Mouse (Mus musculus) layer of hippocampus, adult 2 months (tissue): ENCODE measurements around the gene Tec. TPM values are rescaled to one million over a fixed set of nuclear protein-coding genes. Genes with fewer than 3 reads are reported as not detected.

ENCODE experiments used
- DNase-seq, 2 experiments: peaks; one replicate each; pipeline ENCODE4 v3.0.0; 2022; ENCODE audit warnings: low spot score in 2 of 2
- H3K27ac ChIP-seq: fragments of 200-600 bp; 2 replicates; pipeline ENCODE4 v1.8.1; 2022
- H3K4me3 ChIP-seq: fragments of 200-600 bp; 2 replicates; pipeline ENCODE4 v1.8.1; 2022; ENCODE audit warnings: mild to moderate bottlenecking
- CTCF ChIP-seq: fragments of 200-600 bp; conservative IDR thresholded peaks from 2 replicates; pipeline ENCODE4 v1.8.1; 2022; ENCODE audit warnings: antibody characterized with exemption, mild to moderate bottlenecking, moderate library complexity
- total RNA-seq, 2 experiments: library from RNA; stranded (reverse); gene quantifications; 2 replicates each; pipeline ENCODE4 v1.2.3; 2021

The Tec gene
- total RNA-seq, 2 experiments from 2014 or later: 1.1 to 1.8 TPM

GRCm38 (mm10) chr5:72902876-72903516, 34.7 kb upstream of the Tec start:
- TF ChIP-seq CTCF: no peak
- Histone ChIP-seq H3K4me3 (no peak overlapping the region), H3K27ac (no peak overlapping the region)
- no peak for DNase-seq

- TF ChIP-seq CTCF: no peak
- H3K27ac ChIP-seq: no peak overlapping the region
- no peak for DNase-seq
- no peak overlapping the region for H3K4me3 ChIP-seq
Measured at GRCm38 (mm10) chr5:72902312-72902711, 34.0 kb upstream of the Tec start.

- Histone ChIP-seq H3K4me3 (no peak overlapping the region), H3K27ac (no peak overlapping the region)
- no peak for TF ChIP-seq CTCF
- no peak for DNase-seq
Measured at GRCm38 (mm10) chr5:72901866-72902265, 33.6 kb upstream of the Tec start.

GRCm38 (mm10) chr5:72899255-72899654, 31.0 kb upstream of the Tec start:
- no peak for DNase-seq
- Histone ChIP-seq H3K4me3 (no peak overlapping the region), H3K27ac (no peak overlapping the region)
- TF ChIP-seq CTCF: no peak

GRCm38 (mm10) chr5:72897998-72898397, 29.7 kb upstream of the Tec start:
- H3K27ac ChIP-seq: no peak overlapping the region
- DNase-seq: no peak
- TF ChIP-seq CTCF: no peak
- no peak overlapping the region for H3K4me3 ChIP-seq

- no peak for TF ChIP-seq CTCF
- DNase-seq: no peak
- Histone ChIP-seq H3K4me3 (no peak overlapping the region), H3K27ac (no peak overlapping the region)
Measured at GRCm38 (mm10) chr5:72896478-72897279, 28.4 kb upstream of the Tec start.

GRCm38 (mm10) chr5:72895261-72895660, 27.0 kb upstream of the Tec start:
- H3K4me3 ChIP-seq: no peak overlapping the region
- no peak for TF ChIP-seq CTCF
- no peak for DNase-seq
- H3K27ac ChIP-seq: no peak overlapping the region

GRCm38 (mm10) chr5:72893987-72894386, 25.7 kb upstream of the Tec start:
- Histone ChIP-seq H3K4me3 (no peak overlapping the region), H3K27ac (no peak overlapping the region)
- no peak for DNase-seq
- TF ChIP-seq CTCF: peak; percentile 65

- Histone ChIP-seq H3K27ac (no peak overlapping the region), H3K4me3 (no peak overlapping the region)
- peak in 1 of 2 experiments; percentile 58 for DNase-seq
- peak; percentile 93 for TF ChIP-seq CTCF
Measured at GRCm38 (mm10) chr5:72891534-72891933, 23.3 kb upstream of the Tec start.

GRCm38 (mm10) chr5:72888260-72888659, 20.0 kb upstream of the Tec start:
- TF ChIP-seq CTCF: peak; percentile 19
- H3K27ac ChIP-seq: no peak overlapping the region
- no peak for DNase-seq
- H3K4me3 ChIP-seq: no peak overlapping the region

GRCm38 (mm10) chr5:72886458-72887222, 18.4 kb upstream of the Tec start:
- no peak for TF ChIP-seq CTCF
- Histone ChIP-seq H3K4me3 (no peak overlapping the region), H3K27ac (no peak overlapping the region)
- no peak for DNase-seq

- no peak for DNase-seq
- no peak for TF ChIP-seq CTCF
- Histone ChIP-seq H3K4me3 (no peak overlapping the region), H3K27ac (no peak overlapping the region)
Measured at GRCm38 (mm10) chr5:72883706-72884105, 15.4 kb upstream of the Tec start.

GRCm38 (mm10) chr5:72882412-72882765, 14.1 kb upstream of the Tec start:
- Histone ChIP-seq H3K27ac (no peak overlapping the region), H3K4me3 (no peak overlapping the region)
- DNase-seq: no peak
- no peak for TF ChIP-seq CTCF
